Mouse (Mus musculus): ENCODE data around the gene Ddx20. TPM values are rescaled to one million over a fixed set of nuclear protein-coding genes. Genes with fewer than 3 reads are reported as not detected.

Ddx20 gene
- total RNA-seq, 2 experiments from 2014 or later = 9.0 to 10.2 TPM

Other genes with a start within 250 kb of the Ddx20 start
- gene Kcnd3, start 235.2 kb downstream of the Ddx20 start, total RNA-seq (2021) = 1 to 10 TPM; 8.0 to 9.4 TPM
- 10 to 100 TPM; 18.8 to 25.7 TPM for gene Inka2, start 17.0 kb upstream of the Ddx20 start, total RNA-seq (2021)
- 100 to 1,000 TPM; 103 to 105 TPM for gene Rap1a, start 113.8 kb upstream of the Ddx20 start, total RNA-seq (2021)
- under 1 TPM; 0.21 to 0.25 TPM for gene Adora3, start 183.3 kb upstream of the Ddx20 start, total RNA-seq (2021)
- gene Tmigd3, start 183.3 kb upstream of the Ddx20 start, total RNA-seq (2021) = not detected
- under 1 TPM; 0.60 to 0.84 TPM for gene I830077J02Rik, start 245.1 kb upstream of the Ddx20 start, total RNA-seq (2021)

Measured in heart, postnatal 25 days (tissue).